In genomic region chr9:48481214-48482134, GRCm38 (mm10) we compare ENCODE assay signal across 8 mouse cellular contexts. TPM values are rescaled to one million over a fixed set of nuclear protein-coding genes. Genes with fewer than 3 reads are reported as not detected.
DNase-seq lines count a peak whose midpoint lies in the region; ATAC-seq and TF ChIP-seq lines count a peak whose summit lies in the region.

No protein-coding gene starts in this region.

- ATAC-seq in embryonic facial prominence, embryonic 11.5 days (replicated peaks; ENCODE audit: insufficient number of reproducible peaks, low FRiP score, low TSS enrichment, low read depth), result no peak
- ATAC-seq in intestine, embryonic 14.5 days (replicated peaks; ENCODE audit: low FRiP score, low TSS enrichment, low read depth), result no peak
- ATAC-seq in midbrain, embryonic 13.5 days, result no peak

- no peaks in the 10 kb centered on the region for H3K9me3 ChIP-seq in embryonic facial prominence, embryonic 11.5 days (replicated peaks; ENCODE audit: control insufficient read depth, low read length)
- H3K9me3 ChIP-seq in intestine, embryonic 14.5 days (ENCODE audit: control insufficient read depth, low read length), result no peaks in the 10 kb centered on the region
- no peaks in the 10 kb centered on the region for H3K9me3 ChIP-seq in midbrain, embryonic 13.5 days

- no peaks in the 10 kb centered on the region for H3K36me3 ChIP-seq in embryonic facial prominence, embryonic 11.5 days (replicated peaks; ENCODE audit: control insufficient read depth, insufficient read depth, low read depth, low read length)
- peaks cover 19% of the 10 kb centered on the region; the same call in 1 of the 2 replicates for H3K36me3 ChIP-seq in intestine, embryonic 14.5 days (ENCODE audit: control insufficient read depth, insufficient read depth, low read length)
- H3K36me3 ChIP-seq in midbrain, embryonic 13.5 days, result peaks cover 7% of the 10 kb centered on the region

- H3K9ac ChIP-seq in embryonic facial prominence, embryonic 11.5 days (replicated peaks; ENCODE audit: low read length), result peak overlapping the region; percentile 32; the same call in 1 of the 2 replicates
- H3K9ac ChIP-seq in intestine, embryonic 14.5 days (ENCODE audit: low read length), result no peak overlapping the region
- H3K9ac ChIP-seq in midbrain, embryonic 13.5 days (replicated peaks), result peak overlapping the region; percentile 46; the same call in 1 of the 2 replicates

- WGBS in embryonic facial prominence, embryonic 11.5 days, result 31% methylated on average over 20 of the region's 20 CpGs
- 35% methylated on average over 20 of the region's 20 CpGs for WGBS in intestine, embryonic 14.5 days
- 37% methylated on average over 20 of the region's 20 CpGs for WGBS in midbrain, embryonic 13.5 days

- TF ChIP-seq CTCF in left cerebral cortex, adult 2 months (IDR thresholded peaks at IDR 0.05), result no peak

- H3K4me2 ChIP-seq in embryonic facial prominence, embryonic 11.5 days (ENCODE audit: low read depth, low read length), result peak overlapping the region; percentile 65
- H3K4me2 ChIP-seq in intestine, embryonic 14.5 days (ENCODE audit: low read length), result peak overlapping the region; percentile 83
- H3K4me2 ChIP-seq in midbrain, embryonic 13.5 days (replicated peaks), result peak overlapping the region; percentile 95

- H3K27ac ChIP-seq in left cerebral cortex, adult 2 months, result no peak overlapping the region
- H3K27ac ChIP-seq in embryonic facial prominence, embryonic 11.5 days (replicated peaks; ENCODE audit: low read depth, low read length), result no peak overlapping the region
- no peak overlapping the region for H3K27ac ChIP-seq in intestine, embryonic 14.5 days (ENCODE audit: low read depth)
- H3K27ac ChIP-seq in midbrain, embryonic 13.5 days, result no peak overlapping the region

- intact Hi-C loops in left cerebral cortex, adult 2 months (cut with DNase I), result no loop called here

- no peak for DNase-seq in left cerebral cortex, adult 2 months (ENCODE audit: extremely low spot score in 1 of 2, low spot score in 2 of 2)
- no peak for DNase-seq in left cerebral cortex, adult 18-20 months (ENCODE audit: low spot score in 2 of 2)
- DNase-seq in embryonic facial prominence, embryonic 11.5 days (ENCODE audit: low spot score), result peak; percentile 20
- DNase-seq in intestine, embryonic 14.5 days (ENCODE audit: low spot score), result peak; percentile 59
- no peak for DNase-seq in thymus, postnatal 4 days
- DNase-seq in layer of hippocampus, adult 9-11 months, result no peak
- no peak for DNase-seq in layer of hippocampus, adult 8-10 months (ENCODE audit: low spot score in 2 of 2)

- H3K27me3 ChIP-seq in embryonic facial prominence, embryonic 11.5 days (ENCODE audit: control insufficient read depth, insufficient read depth, low read length), result no peaks in the 10 kb centered on the region
- H3K27me3 ChIP-seq in intestine, embryonic 14.5 days (replicated peaks; ENCODE audit: control insufficient read depth, insufficient read depth, low read length), result no peaks in the 10 kb centered on the region
- H3K27me3 ChIP-seq in midbrain, embryonic 13.5 days, result peaks cover 6% of the 10 kb centered on the region

- peak overlapping the region; percentile 84 for H3K4me3 ChIP-seq in left cerebral cortex, adult 2 months
- H3K4me3 ChIP-seq in embryonic facial prominence, embryonic 11.5 days (ENCODE audit: low read depth, low read length), result peak overlapping the region; percentile 68
- H3K4me3 ChIP-seq in intestine, embryonic 14.5 days (ENCODE audit: low read depth, low read length), result peak overlapping the region; percentile 83
- peak overlapping the region; percentile 91 for H3K4me3 ChIP-seq in midbrain, embryonic 13.5 days (replicated peaks)

- H3K4me1 ChIP-seq in embryonic facial prominence, embryonic 11.5 days (ENCODE audit: control insufficient read depth, insufficient read depth, low read length), result no peaks in the 10 kb centered on the region
- peaks cover 5% of the 10 kb centered on the region; the same call in 1 of the 2 replicates for H3K4me1 ChIP-seq in intestine, embryonic 14.5 days (replicated peaks; ENCODE audit: control insufficient read depth, insufficient read depth, low read length)
- H3K4me1 ChIP-seq in midbrain, embryonic 13.5 days (replicated peaks), result peaks cover 13% of the 10 kb centered on the region

RNA-seq across cellular contexts. Expression of gene Rexo2, which starts 1.1 kb away (rescaled TPM):
- total RNA-seq in left cerebral cortex, adult 2 months (2021), result 10 to 100 TPM; 95.4 to 99.5 TPM
- total RNA-seq in left cerebral cortex, adult 18-20 months (2021), result 100 to 1,000 TPM in 1 of 2 experiments, 10 to 100 TPM in 1; 97.6 to 103 TPM
- 81.7 and 84.4 TPM in 2 replicates for polyA plus RNA-seq in embryonic facial prominence, embryonic 11.5 days (2014; fragmentation: Nextera tagmentation; extraction: Ambion mirVana)
- 85.7 and 90.9 TPM in 2 replicates for polyA plus RNA-seq in intestine, embryonic 14.5 days (2014; fragmentation: Nextera tagmentation; extraction: Ambion mirVana)
- polyA plus RNA-seq in midbrain, embryonic 13.5 days (2015; fragmentation: Nextera tagmentation; extraction: Ambion mirVana), result 74.3 and 77.5 TPM in 2 replicates
- 100 to 1,000 TPM in 3 of 4 experiments, 10 to 100 TPM in 1; 88.7 to 109 (median 102) TPM for total RNA-seq in layer of hippocampus, adult 8-10 months (2022)

RNA-seq across cellular contexts. Expression of gene Rbm7, which starts 13.6 kb away (rescaled TPM):
- 10 to 100 TPM; 32.1 to 36.1 TPM for total RNA-seq in left cerebral cortex, adult 2 months (2021)
- 10 to 100 TPM; 33.8 to 34.2 TPM for total RNA-seq in left cerebral cortex, adult 18-20 months (2021)
- 140 and 155 TPM in 2 replicates for polyA plus RNA-seq in embryonic facial prominence, embryonic 11.5 days (2014; fragmentation: Nextera tagmentation; extraction: Ambion mirVana)
- polyA plus RNA-seq in intestine, embryonic 14.5 days (2014; fragmentation: Nextera tagmentation; extraction: Ambion mirVana), result 109 and 121 TPM in 2 replicates
- 92.8 and 107 TPM in 2 replicates for polyA plus RNA-seq in midbrain, embryonic 13.5 days (2015; fragmentation: Nextera tagmentation; extraction: Ambion mirVana)
- total RNA-seq in layer of hippocampus, adult 8-10 months (2022), result 10 to 100 TPM; 35.8 to 39.7 (median 37.2) TPM

RNA-seq across cellular contexts. Expression of gene Gm5617, which starts 13.8 kb away (rescaled TPM):
- 1 to 10 TPM; 9.3 to 9.4 TPM for total RNA-seq in left cerebral cortex, adult 2 months (2021)
- total RNA-seq in left cerebral cortex, adult 18-20 months (2021), result 1 to 10 TPM; 8.6 to 9.4 TPM
- polyA plus RNA-seq in embryonic facial prominence, embryonic 11.5 days (2014; fragmentation: Nextera tagmentation; extraction: Ambion mirVana), result 36.0 and 37.9 TPM in 2 replicates
- 32.1 and 32.6 TPM in 2 replicates for polyA plus RNA-seq in intestine, embryonic 14.5 days (2014; fragmentation: Nextera tagmentation; extraction: Ambion mirVana)
- 33.2 and 38.2 TPM in 2 replicates for polyA plus RNA-seq in midbrain, embryonic 13.5 days (2015; fragmentation: Nextera tagmentation; extraction: Ambion mirVana)
- 10 to 100 TPM; 10.2 to 17.4 (median 11.0) TPM for total RNA-seq in layer of hippocampus, adult 8-10 months (2022)

Comparison
In these comparisons a context has a peak if more than half of its experiments do, and no peak if none do; other contexts are left out.
1. DNase-seq: peak in embryonic facial prominence, embryonic 11.5 days (single experiment) and intestine, embryonic 14.5 days (single experiment); none in left cerebral cortex, adult 2 months (0 of 2), left cerebral cortex, adult 18-20 months (0 of 2), thymus, postnatal 4 days (single experiment), layer of hippocampus, adult 9-11 months (single experiment) and layer of hippocampus, adult 8-10 months (0 of 2).
2. Peak in every context shown above with its lines, with median percentiles within 50 percentile points of each other: H3K4me3 ChIP-seq and H3K4me2 ChIP-seq.